Mouse (Mus musculus): ENCODE data around the gene Cdca5. TPM values are rescaled to one million over a fixed set of nuclear protein-coding genes. Genes with fewer than 3 reads are reported as not detected.

The Cdca5 gene
- polyA plus RNA-seq, 1 experiment, result 1.0 TPM

GRCm38 (mm10) chr19:6061641-6062302 is 23.0 kb upstream of the Cdca5 start:
- no peak for DNase-seq (ENCODE audit: low read depth)

- DNase-seq (ENCODE audit: low read depth), result no peak
These were observed 22.4 kb upstream of the Cdca5 start for GRCm38 (mm10) chr19:6062418-6062817.

- DNase-seq (ENCODE audit: low read depth), result no peak
These were observed 21.7 kb upstream of the Cdca5 start for GRCm38 (mm10) chr19:6063081-6063480.

- no peak for DNase-seq (ENCODE audit: low read depth)
These were observed 18.2 kb upstream of the Cdca5 start for GRCm38 (mm10) chr19:6066571-6066970.

- no peak for DNase-seq (ENCODE audit: low read depth)
These were observed 17.6 kb upstream of the Cdca5 start for GRCm38 (mm10) chr19:6067011-6067723.

- DNase-seq (ENCODE audit: low read depth), result no peak
These were observed 16.9 kb upstream of the Cdca5 start, which contains the start of gene Tm7sf2 for GRCm38 (mm10) chr19:6067724-6068415. Tm7sf2 (minus strand) TSS chr19:6068373.

- no peak for DNase-seq (ENCODE audit: low read depth)
These were observed 15.8 kb upstream of the Cdca5 start for GRCm38 (mm10) chr19:6068951-6069350.

GRCm38 (mm10) chr19:6069851-6070250 is 14.9 kb upstream of the Cdca5 start:
- DNase-seq (ENCODE audit: low read depth), result no peak

GRCm38 (mm10) chr19:6070571-6071250 is 14.1 kb upstream of the Cdca5 start:
- no peak for DNase-seq (ENCODE audit: low read depth)

- DNase-seq (ENCODE audit: low read depth), result no peak
These were observed 13.5 kb upstream of the Cdca5 start for GRCm38 (mm10) chr19:6071261-6071660.

GRCm38 (mm10) chr19:6073889-6074288 is 10.9 kb upstream of the Cdca5 start:
- no peak for DNase-seq (ENCODE audit: low read depth)

GRCm38 (mm10) chr19:6076564-6077393 is 8.0 kb upstream of the Cdca5 start, which contains the start of gene Vps51:
Vps51 (minus strand) TSS chr19:6077231.
- DNase-seq (ENCODE audit: low read depth), result no peak

GRCm38 (mm10) chr19:6079983-6080480 is 4.8 kb upstream of the Cdca5 start, which contains the start of gene Tmem262:
Tmem262 (plus strand) TSS chr19:6080033.
- no peak for DNase-seq (ENCODE audit: low read depth)

GRCm38 (mm10) chr19:6082156-6082555 is 2.6 kb upstream of the Cdca5 start, which contains the start of gene Gm28374:
Gm28374 (minus strand) TSS chr19:6082256.
- DNase-seq (ENCODE audit: low read depth), result no peak

- no peak for DNase-seq (ENCODE audit: low read depth)
These were observed 665 bp downstream of the Cdca5 start for GRCm38 (mm10) chr19:6085417-6085879.

- DNase-seq (ENCODE audit: low read depth), result no peak
These were observed 4.1 kb downstream of the Cdca5 start for GRCm38 (mm10) chr19:6088841-6089240.

- no peak for DNase-seq (ENCODE audit: low read depth)
These were observed 9.3 kb downstream of the Cdca5 start, which contains the start of gene AC131692.1 for GRCm38 (mm10) chr19:6094119-6094518. AC131692.1 (plus strand) TSS chr19:6094419.

- no peak for DNase-seq (ENCODE audit: low read depth)
These were observed 13.1 kb downstream of the Cdca5 start for GRCm38 (mm10) chr19:6097847-6098246.

- DNase-seq (ENCODE audit: low read depth), result no peak
These were observed 16.4 kb downstream of the Cdca5 start for GRCm38 (mm10) chr19:6101186-6101585.

GRCm38 (mm10) chr19:6102169-6102853 is 17.5 kb downstream of the Cdca5 start:
- no peak for DNase-seq (ENCODE audit: low read depth)

Measured in gonadal fat pad, adult 2 months (tissue).